In the genomic region with DNA sequence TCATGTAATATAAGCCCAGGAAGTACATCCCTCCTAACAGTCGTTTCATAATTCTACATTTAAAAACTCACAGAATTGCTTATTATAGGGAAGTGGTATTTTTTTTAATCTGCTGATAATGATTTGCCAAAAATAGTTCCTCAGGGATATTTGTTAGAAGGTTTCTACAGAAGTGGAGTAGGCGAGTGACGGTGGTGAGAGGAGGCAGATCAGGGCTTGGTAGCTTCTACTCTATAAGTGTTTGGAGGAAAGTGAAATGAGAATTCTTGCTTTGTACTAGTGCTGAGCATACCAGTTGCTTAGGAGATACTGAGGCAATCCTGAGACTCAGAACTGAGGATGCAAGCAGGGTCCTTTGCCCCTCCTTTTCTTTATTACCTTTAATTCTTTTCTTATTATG, we compare ENCODE assay signal across 18 mouse cellular contexts.
DNase-seq lines count a peak whose midpoint lies in the region.
"Had no signal": no experiment of that assay in that cellular context is flagged by ENCODE, and none has a peak within 500 bp of the region (broad histone marks: within the 10 kb centered on the region; RNA-seq: fewer than 3 reads in every experiment).

No protein-coding gene starts in this region.

- intact Hi-C loops in left cerebral cortex, postnatal 14 days (cut with DNase I): no loop called here

- peak; percentile 4 for DNase-seq in layer of hippocampus, adult 9-11 months
- DNase-seq in layer of hippocampus, postnatal 14 days (ENCODE audit: low spot score in 2 of 2): no peak
- peak; percentile 11 to 32 for DNase-seq in left cerebral cortex, adult 9 months (ENCODE audit: low spot score in 2 of 2)
- DNase-seq in left cerebral cortex, postnatal 14 days (ENCODE audit: low spot score in 2 of 2): no peak
- peak; percentile 75 for DNase-seq in brain, adult 2 months (ENCODE audit: low read depth, low spot score)
- DNase-seq in telencephalon, adult 2 months (ENCODE audit: low read depth, low spot score): peak; percentile 74
- DNase-seq: adrenal gland, adult 2 months; adrenal gland, postnatal 14 days; cerebellum, adult 11-12 months; cerebellum, adult 8-10 months; cerebellum, postnatal 10 days; cerebellum, postnatal 36 days; embryo, embryonic 11 days; gastrocnemius, postnatal 10 days; gastrocnemius, postnatal 36 days; heart, adult 2 months; heart, postnatal 14 days; heart, postnatal 4 days had no signal

Comparison
In these comparisons a context has a peak if more than half of its experiments do, and no peak if none do; other contexts are left out.
1. DNase-seq: peak in layer of hippocampus, adult 9-11 months (single experiment), left cerebral cortex, adult 9 months (2 of 2), brain, adult 2 months (single experiment) and telencephalon, adult 2 months (single experiment); none in layer of hippocampus, postnatal 14 days (0 of 2) and left cerebral cortex, postnatal 14 days (0 of 2).